Mouse (Mus musculus) midbrain, embryonic 15.5 days (tissue): ENCODE measurements at regions not wholly inside any gene's neighbourhood (a gene's known extent, or its start where the extent isn't known, plus 50 kb on each side); places are given as distances from the start of the nearest gene placed in this dataset.

ENCODE experiments used
- ATAC-seq: fragments of 200-750 bp; cut with Nextera tagmentation; replicated peaks from 2 replicates; pipeline ENCODE4 v1.8.0; 2017; ENCODE audit warnings: moderate TSS enrichment
- H3K27ac ChIP-seq: fragments of 300-500 bp; sonication (generic); 2 replicates; pipeline ENCODE4 v1.5.1; 2015; ENCODE audit warnings: mild to moderate bottlenecking, inconsistent platforms
- H3K27me3 ChIP-seq: fragments of 300-500 bp; sonication (generic); replicated peaks from 2 replicates; pipeline ENCODE4 v1.6.1; 2015; ENCODE audit warnings: inconsistent platforms
- H3K36me3 ChIP-seq: fragments of 300-500 bp; sonication (generic); replicated peaks from 2 replicates; pipeline ENCODE4 v1.6.1; 2015; ENCODE audit warnings: inconsistent platforms
- H3K4me1 ChIP-seq: fragments of 300-500 bp; sonication (generic); 2 replicates; pipeline ENCODE4 v1.6.1; 2015; ENCODE audit warnings: inconsistent platforms
- H3K4me2 ChIP-seq: fragments of 300-500 bp; sonication (generic); 2 replicates; pipeline ENCODE4 v1.6.1; 2015; ENCODE audit warnings: inconsistent platforms, mild to moderate bottlenecking, moderate library complexity
- H3K4me3 ChIP-seq: fragments of 300-500 bp; sonication (generic); 2 replicates; pipeline ENCODE4 v1.5.1; 2015; ENCODE audit warnings: mild to moderate bottlenecking, inconsistent platforms
- H3K9ac ChIP-seq: fragments of 300-500 bp; sonication (generic); 2 replicates; pipeline ENCODE4 v1.6.1; 2015; ENCODE audit warnings: mild to moderate bottlenecking, inconsistent platforms
- H3K9me3 ChIP-seq: fragments of 300-500 bp; sonication (generic); 2 replicates; pipeline ENCODE4 v1.6.1; 2016; ENCODE audit warnings: inconsistent platforms
- WGBS: fragments of 180-500 bp; shearing (Covaris S2); methylation state at CpG from one replicate; pipeline ENCODE4 v1.1.7; 2015; ENCODE audit warnings: mixed read lengths; 5-methylcytosine and 5-hydroxymethylcytosine counted together

DNA sequence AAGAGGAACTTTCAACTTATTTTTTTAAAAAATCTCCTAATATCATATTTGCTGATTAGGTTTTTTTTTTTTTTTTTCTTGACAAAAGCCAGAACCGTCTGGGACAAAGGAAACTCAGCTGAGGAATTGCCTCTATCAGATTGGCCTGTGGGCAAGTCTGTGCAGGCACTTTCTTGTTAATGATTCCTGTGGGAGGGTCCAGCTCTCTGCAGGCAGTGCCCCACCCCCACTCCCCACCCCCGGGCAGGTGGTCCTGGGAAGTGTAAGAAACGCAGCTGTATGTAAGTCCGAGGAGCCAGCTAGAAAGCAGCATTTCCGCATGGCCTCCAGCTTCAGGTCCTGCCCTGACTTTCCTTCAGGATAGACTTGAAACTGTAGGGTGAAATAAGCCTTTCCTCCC, 377.7 kb downstream of the Sox2 start:
- Histone ChIP-seq H3K4me3 (no peak overlapping the region), H3K36me3 (no peaks in the 10 kb centered on the region), H3K9me3 (no peaks in the 10 kb centered on the region), H3K9ac (no peak overlapping the region), H3K27me3 (no peaks in the 10 kb centered on the region), H3K27ac (no peak overlapping the region), H3K4me2 (no peak overlapping the region), H3K4me1 (no peaks in the 10 kb centered on the region)
- ATAC-seq = no peak
- 12% methylated on average over 5 of the region's 5 CpGs for WGBS

DNA sequence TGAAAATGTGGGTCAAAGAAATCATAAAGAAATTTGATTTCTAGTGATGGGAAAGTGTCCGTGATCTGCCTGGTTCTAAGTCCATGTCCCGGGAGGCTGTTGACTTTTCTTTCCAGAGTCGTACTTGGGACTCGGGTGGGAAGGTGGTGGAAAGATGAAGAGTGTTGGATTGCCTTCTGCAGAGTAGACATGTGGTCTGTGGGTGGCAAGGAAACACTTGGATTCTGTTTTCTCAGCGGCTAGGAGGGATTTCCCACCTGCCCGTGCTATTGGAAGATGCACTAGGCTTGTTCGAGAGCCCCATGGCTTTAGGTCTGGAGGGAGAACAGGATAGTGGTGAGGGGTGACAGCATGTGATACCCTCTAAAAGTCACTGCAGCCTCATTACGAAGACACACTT, 379.7 kb downstream of the Sox2 start:
- no peak overlapping the region for H3K27ac ChIP-seq
- H3K4me2 ChIP-seq = no peak overlapping the region
- H3K9ac ChIP-seq = no peak overlapping the region
- no peaks in the 10 kb centered on the region for H3K9me3 ChIP-seq
- H3K4me3 ChIP-seq = no peak overlapping the region
- ATAC-seq = no peak
- no peaks in the 10 kb centered on the region for H3K27me3 ChIP-seq
- no peaks in the 10 kb centered on the region for H3K36me3 ChIP-seq
- no peaks in the 10 kb centered on the region for H3K4me1 ChIP-seq
- 93% methylated on average over 8 of the region's 8 CpGs for WGBS

DNA sequence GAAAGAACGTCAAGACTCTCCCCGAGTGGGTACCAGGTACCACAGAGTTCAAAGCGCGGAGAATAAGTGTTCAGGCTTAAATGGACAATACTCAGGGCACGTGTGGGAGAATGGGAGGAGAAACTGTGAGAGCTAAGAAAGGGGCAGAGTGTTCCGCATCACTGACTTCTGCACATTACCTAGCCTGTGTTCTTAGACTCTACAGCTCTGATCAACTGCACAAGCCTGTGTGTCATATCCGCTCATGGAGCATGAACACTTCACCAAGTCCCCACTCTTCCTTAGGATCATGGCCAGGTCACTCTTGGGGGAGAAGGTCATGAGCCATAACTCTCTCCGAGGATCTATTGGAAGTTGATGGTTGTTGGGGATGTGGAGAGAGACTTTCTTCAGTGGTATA, 383.4 kb downstream of the Sox2 start:
- Histone ChIP-seq H3K4me3 (no peak overlapping the region), H3K4me2 (no peak overlapping the region), H3K27ac (no peak overlapping the region), H3K36me3 (no peaks in the 10 kb centered on the region), H3K9me3 (no peaks in the 10 kb centered on the region), H3K27me3 (no peaks in the 10 kb centered on the region), H3K9ac (no peak overlapping the region), H3K4me1 (no peaks in the 10 kb centered on the region)
- ATAC-seq = no peak
- 74% methylated on average over 8 of the region's 8 CpGs for WGBS

DNA sequence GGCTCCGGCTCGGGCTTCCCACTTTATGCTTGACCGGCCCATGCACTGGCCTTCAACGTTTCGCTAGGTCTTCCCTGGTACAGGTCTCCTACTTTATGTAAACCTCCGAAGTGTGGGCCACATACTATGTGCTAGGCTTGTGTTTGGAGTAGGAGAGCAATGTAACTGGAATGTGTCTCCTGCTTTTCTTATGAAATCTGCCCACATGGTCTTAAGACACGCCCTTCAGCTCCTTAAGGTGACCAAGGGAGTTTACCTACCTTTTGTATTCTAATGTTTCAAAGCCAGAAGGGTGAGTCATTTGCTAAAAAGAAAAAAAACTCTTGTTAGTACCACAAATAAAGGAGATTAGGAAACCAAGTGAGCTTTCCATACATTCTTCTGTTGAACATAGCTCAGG, 385.0 kb downstream of the Sox2 start:
- Histone ChIP-seq H3K9ac (no peak overlapping the region), H3K36me3 (no peaks in the 10 kb centered on the region), H3K9me3 (no peaks in the 10 kb centered on the region), H3K4me2 (no peak overlapping the region), H3K27me3 (no peaks in the 10 kb centered on the region), H3K4me3 (no peak overlapping the region), H3K4me1 (no peaks in the 10 kb centered on the region), H3K27ac (no peak overlapping the region)
- ATAC-seq = no peak
- WGBS = 80% methylated on average over 7 of the region's 7 CpGs

DNA sequence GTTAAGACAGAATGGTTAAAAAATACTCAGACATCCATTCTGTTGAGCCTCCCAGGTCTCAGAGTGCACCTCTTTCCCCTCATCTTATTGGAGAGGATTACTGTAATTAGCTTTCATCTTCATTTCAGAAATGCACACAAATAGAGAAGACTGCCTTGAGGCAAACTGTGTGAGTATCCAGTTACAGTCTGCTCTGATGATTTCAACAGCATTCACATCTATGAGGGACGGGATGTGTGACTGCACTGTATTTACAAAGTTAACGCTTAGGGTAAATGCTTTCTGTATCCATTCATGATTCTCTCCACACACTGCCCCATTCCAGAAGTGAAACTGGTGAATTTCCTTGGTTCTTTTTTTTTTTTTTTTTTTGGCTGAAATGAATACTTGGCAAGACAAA, 393.5 kb downstream of the Sox2 start:
- ATAC-seq = no peak
- Histone ChIP-seq H3K27me3 (no peaks in the 10 kb centered on the region), H3K27ac (no peak overlapping the region), H3K4me1 (no peaks in the 10 kb centered on the region), H3K4me3 (no peak overlapping the region), H3K36me3 (no peaks in the 10 kb centered on the region), H3K4me2 (no peak overlapping the region), H3K9me3 (no peaks in the 10 kb centered on the region), H3K9ac (no peak overlapping the region)
- 70% methylated on average over 2 of the region's 2 CpGs for WGBS

DNA sequence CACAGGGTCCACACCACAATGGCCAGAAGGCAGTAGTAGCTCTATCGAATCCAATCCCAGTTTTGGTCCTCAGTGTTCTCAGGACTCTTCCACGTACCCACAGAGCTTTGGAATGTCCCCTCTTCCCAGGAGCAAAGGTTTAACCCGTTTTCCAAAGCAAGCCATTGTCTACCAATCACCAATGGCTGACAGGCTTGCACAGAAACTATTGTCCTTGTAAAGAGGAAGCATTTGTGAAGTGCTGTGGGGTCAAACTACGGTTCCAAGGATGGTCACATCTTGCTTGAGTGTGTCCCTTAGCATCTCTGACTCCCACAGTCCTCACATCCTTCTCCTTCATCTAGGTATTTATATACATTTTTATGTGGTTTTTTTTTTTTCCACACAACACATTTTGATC, 409.2 kb downstream of the Sox2 start:
- ATAC-seq = no peak
- H3K27ac ChIP-seq = no peak overlapping the region
- no peaks in the 10 kb centered on the region for H3K27me3 ChIP-seq
- no peaks in the 10 kb centered on the region for H3K9me3 ChIP-seq
- no peaks in the 10 kb centered on the region for H3K4me1 ChIP-seq
- H3K9ac ChIP-seq = no peak overlapping the region
- WGBS = 11% methylated on average over 4 of the region's 4 CpGs
- no peak overlapping the region for H3K4me3 ChIP-seq
- H3K4me2 ChIP-seq = no peak overlapping the region
- no peaks in the 10 kb centered on the region for H3K36me3 ChIP-seq

DNA sequence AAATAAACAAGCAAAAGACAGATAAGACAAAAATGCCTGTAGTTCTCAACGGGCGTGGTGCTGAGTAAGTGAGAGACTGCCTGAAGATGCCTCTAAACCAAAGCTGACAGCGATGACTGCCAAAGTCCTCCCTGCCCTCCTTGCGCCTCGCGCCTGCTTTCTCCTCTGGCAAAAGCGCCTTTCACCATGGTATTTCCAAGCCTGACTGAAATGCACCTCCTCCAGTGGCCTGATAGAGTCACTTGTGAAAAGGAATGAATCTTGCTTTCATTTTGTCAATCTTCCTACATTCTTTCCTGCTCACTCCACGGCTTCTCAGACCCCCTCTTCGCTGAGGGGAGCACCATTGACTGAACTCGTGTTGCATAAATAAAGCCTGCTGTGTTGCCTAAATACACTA, 409.8 kb downstream of the Sox2 start:
- WGBS = 9% methylated on average over 10 of the region's 10 CpGs
- no peaks in the 10 kb centered on the region for H3K27me3 ChIP-seq
- no peak for ATAC-seq
- H3K4me1 ChIP-seq = no peaks in the 10 kb centered on the region
- no peaks in the 10 kb centered on the region for H3K36me3 ChIP-seq
- no peaks in the 10 kb centered on the region for H3K9me3 ChIP-seq
- H3K4me3 ChIP-seq = no peak overlapping the region
- H3K9ac ChIP-seq = no peak overlapping the region
- no peak overlapping the region for H3K27ac ChIP-seq
- H3K4me2 ChIP-seq = peak overlapping the region; percentile 28

DNA sequence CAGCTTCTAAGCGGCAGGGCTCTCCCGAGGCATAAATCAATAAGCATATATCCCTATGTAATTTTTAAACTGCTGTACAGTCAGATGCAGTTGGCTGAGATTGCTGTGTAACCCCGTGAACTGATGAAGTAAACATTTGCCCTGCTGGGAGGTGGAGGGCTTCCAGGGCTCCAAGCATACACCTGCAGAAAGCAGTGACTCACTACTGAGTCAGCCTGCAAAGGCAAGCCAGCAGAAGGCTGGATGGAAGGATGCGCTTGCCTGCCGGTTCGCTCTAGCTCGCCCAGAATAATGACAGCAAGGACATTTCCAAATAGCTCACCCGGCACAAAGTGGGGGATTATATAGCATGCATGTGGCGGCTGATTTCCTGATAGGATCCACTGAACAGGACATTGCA, 416.6 kb downstream of the Sox2 start:
- Histone ChIP-seq H3K27ac (no peak overlapping the region), H3K9me3 (no peaks in the 10 kb centered on the region), H3K36me3 (no peaks in the 10 kb centered on the region), H3K4me1 (0 out of 2 replicates have a peak, but pooled peaks cover 4% of the 10 kb centered on the region), H3K4me3 (no peak overlapping the region), H3K27me3 (no peaks in the 10 kb centered on the region), H3K9ac (no peak overlapping the region), H3K4me2 (no peak overlapping the region)
- ATAC-seq = peak; percentile 50; the same call in 1 of the 2 replicates
- WGBS = 35% methylated on average over 9 of the region's 9 CpGs

DNA sequence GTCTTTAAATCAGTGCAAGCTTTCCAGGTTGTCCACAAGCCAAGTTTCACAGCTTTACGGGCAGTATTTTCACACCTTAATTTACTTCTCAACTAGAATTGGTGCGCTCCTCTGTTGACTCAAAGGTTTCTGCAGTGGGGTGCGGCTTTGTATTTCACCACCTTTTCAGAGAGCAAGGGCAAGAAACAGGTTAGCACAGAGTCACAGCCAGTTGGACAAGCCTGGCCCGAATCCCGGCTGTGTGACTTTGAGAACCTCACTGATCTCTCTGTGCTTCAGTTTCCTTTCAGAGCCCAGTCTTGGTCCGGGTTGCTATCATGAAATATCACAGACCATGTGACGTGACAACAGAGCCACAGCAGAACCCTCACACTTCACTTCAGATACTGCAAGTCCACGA, 418.4 kb downstream of the Sox2 start:
- H3K4me2 ChIP-seq = no peak overlapping the region
- no peaks in the 10 kb centered on the region for H3K9me3 ChIP-seq
- H3K4me3 ChIP-seq = no peak overlapping the region
- ATAC-seq = no peak
- no peaks in the 10 kb centered on the region for H3K27me3 ChIP-seq
- no peaks in the 10 kb centered on the region for H3K36me3 ChIP-seq
- 96% methylated on average over 8 of the region's 8 CpGs for WGBS
- 0 out of 2 replicates have a peak, but pooled peaks cover 4% of the 10 kb centered on the region for H3K4me1 ChIP-seq
- no peak overlapping the region for H3K9ac ChIP-seq
- H3K27ac ChIP-seq = no peak overlapping the region

DNA sequence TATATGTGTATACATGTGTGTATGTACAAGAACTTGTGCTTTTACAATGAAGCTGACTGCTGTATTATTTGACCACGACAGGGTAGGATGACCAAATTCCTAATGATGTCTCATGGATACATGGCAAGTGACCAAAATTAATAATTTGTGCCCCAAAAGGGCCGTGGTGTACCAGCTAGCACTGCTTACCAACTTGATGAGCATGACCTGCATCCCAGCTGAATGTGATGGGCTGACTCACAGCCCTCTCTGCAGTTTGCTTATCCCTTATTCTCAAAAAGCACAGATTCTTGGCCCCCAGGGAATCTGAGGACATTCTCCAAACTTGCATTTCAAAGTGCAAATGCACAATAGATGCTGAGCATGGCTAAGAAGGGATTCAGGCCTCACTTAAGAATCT, 420.8 kb downstream of the Sox2 start:
- Histone ChIP-seq H3K4me1 (0 out of 2 replicates have a peak, but pooled peaks cover 4% of the 10 kb centered on the region), H3K9ac (no peak overlapping the region), H3K27me3 (no peaks in the 10 kb centered on the region), H3K27ac (no peak overlapping the region), H3K4me2 (no peak overlapping the region), H3K9me3 (no peaks in the 10 kb centered on the region), H3K4me3 (no peak overlapping the region), H3K36me3 (no peaks in the 10 kb centered on the region)
- no peak for ATAC-seq
- 73% methylated on average over 2 of the region's 2 CpGs for WGBS

DNA sequence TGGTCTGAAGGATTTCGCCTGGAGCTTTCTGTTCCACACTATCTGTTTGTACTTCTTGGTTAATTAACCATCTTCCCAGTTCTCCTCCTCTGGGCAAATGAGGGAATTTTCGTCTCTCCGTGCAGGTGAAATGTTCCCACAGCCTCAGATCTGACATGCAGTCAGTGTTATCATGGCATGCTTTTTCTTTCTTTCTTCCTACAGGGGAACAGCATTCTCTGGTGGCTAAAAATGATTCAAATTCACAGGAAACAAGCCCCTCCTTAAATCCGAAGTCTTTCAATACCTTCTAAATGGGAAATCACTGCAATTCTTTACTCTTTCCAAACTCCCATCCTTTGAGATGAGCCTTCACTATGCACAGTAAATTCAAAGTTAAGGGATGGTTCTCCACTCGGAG, 429.7 kb downstream of the Sox2 start:
- Histone ChIP-seq H3K27me3 (no peaks in the 10 kb centered on the region), H3K36me3 (no peaks in the 10 kb centered on the region), H3K4me3 (no peak overlapping the region), H3K9ac (no peak overlapping the region), H3K4me2 (no peak overlapping the region), H3K9me3 (no peaks in the 10 kb centered on the region), H3K4me1 (0 out of 2 replicates have a peak, but pooled peaks cover 8% of the 10 kb centered on the region), H3K27ac (no peak overlapping the region)
- no peak for ATAC-seq
- WGBS = 56% methylated on average over 5 of the region's 5 CpGs

DNA sequence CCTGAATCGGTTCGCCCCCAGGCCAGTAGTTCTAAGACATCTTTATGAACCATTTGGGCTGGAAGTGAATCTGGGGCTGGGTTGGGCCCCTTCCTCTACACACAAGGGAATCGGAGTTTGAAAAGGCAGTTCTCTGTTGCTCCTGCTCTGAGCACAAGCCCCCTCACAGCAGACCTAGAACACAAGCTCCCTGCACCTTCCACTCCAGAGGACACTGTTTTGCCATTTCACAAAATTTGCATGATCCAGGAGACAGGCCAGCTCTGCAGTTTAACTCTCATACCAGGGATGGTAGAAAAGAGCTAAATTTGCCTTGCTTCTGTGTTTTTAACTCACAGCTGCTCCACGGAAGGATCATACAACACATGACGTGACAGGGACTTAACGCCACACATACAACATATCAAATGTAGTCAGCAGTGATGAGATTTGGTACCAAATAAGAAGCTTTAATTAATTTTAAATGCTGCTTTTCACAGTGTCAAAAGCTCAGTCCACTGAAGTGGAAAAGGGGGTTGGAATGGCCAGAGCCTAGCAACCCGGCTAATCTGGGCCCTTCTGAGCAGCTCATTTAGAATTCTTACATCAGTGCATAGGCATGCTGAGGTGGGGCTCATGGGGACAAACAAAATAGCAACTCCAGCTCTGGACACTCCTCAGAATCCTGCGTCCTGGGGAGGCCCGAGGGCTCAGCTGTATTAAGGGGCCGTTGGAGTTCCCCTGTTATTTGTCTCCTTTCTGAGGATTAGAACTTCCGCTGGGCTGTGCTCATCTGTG, 434.1 kb downstream of the Sox2 start:
- H3K27ac ChIP-seq = peak overlapping the region; percentile 70
- peaks cover 22% of the 10 kb centered on the region for H3K4me1 ChIP-seq
- ATAC-seq = peak; percentile 54; the same call in 1 of the 2 replicates
- 16% methylated on average over 11 of the region's 11 CpGs for WGBS
- H3K4me3 ChIP-seq = no peak overlapping the region
- no peaks in the 10 kb centered on the region for H3K27me3 ChIP-seq
- no peaks in the 10 kb centered on the region for H3K9me3 ChIP-seq
- H3K36me3 ChIP-seq = no peaks in the 10 kb centered on the region
- no peak overlapping the region for H3K4me2 ChIP-seq
- H3K9ac ChIP-seq = no peak overlapping the region
